Mouse (Mus musculus) lung, embryonic 14.5 days (tissue): ENCODE measurements around the gene Olfr435. TPM values are rescaled to one million over a fixed set of nuclear protein-coding genes. Genes with fewer than 3 reads are reported as not detected.

Experiments used
- ATAC-seq: fragments of 200-750 bp; cut with Nextera tagmentation; 2 replicates; pipeline ENCODE4 v1.8.0; 2017; ENCODE audit warnings: mild to moderate bottlenecking, moderate TSS enrichment, moderate library complexity; ENCODE audit not compliant: insufficient read depth
- DNase-seq: peaks from one replicate; pipeline ENCODE4 v3.0.0-alpha.2; 2015
- H3K27ac ChIP-seq: fragments of 300-500 bp; sonication (generic); 2 replicates; pipeline ENCODE4 v1.5.1; 2014; ENCODE audit warnings: low read depth, mild to moderate bottlenecking, moderate library complexity
- H3K27me3 ChIP-seq: fragments of 300-500 bp; sonication (generic); 2 replicates; pipeline ENCODE4 v1.6.1; 2014; ENCODE audit warnings: low read length, control low read depth; ENCODE audit not compliant: insufficient read depth
- H3K36me3 ChIP-seq: fragments of 300-500 bp; sonication (generic); 2 replicates; pipeline ENCODE4 v1.6.1; 2014; ENCODE audit warnings: control low read depth; ENCODE audit not compliant: insufficient read depth
- H3K4me1 ChIP-seq: fragments of 300-500 bp; sonication (generic); 2 replicates; pipeline ENCODE4 v1.6.1; 2014; ENCODE audit warnings: antibody characterized with exemption, control low read depth; ENCODE audit not compliant: insufficient read depth
- H3K4me2 ChIP-seq: fragments of 300-500 bp; sonication (generic); 2 replicates; pipeline ENCODE4 v1.6.1; 2014; ENCODE audit warnings: mild to moderate bottlenecking
- H3K4me3 ChIP-seq: fragments of 300-500 bp; sonication (generic); 2 replicates; pipeline ENCODE4 v1.5.1; 2014; ENCODE audit warnings: low read depth, low read length
- H3K9ac ChIP-seq: fragments of 300-500 bp; sonication (generic); 2 replicates; pipeline ENCODE4 v1.6.1; 2014
- H3K9me3 ChIP-seq: fragments of 300-500 bp; sonication (generic); 2 replicates; pipeline ENCODE4 v1.6.1; 2016; ENCODE audit warnings: low read depth, low read length, control low read depth
- CTCF ChIP-seq: IDR thresholded peaks from 2 replicates; pipeline ENCODE4 v1.5.1; 2016; ENCODE audit warnings: antibody characterized with exemption, low read depth
- WGBS: fragments of 180-500 bp; shearing (Covaris S2); extraction: QIAGEN DNeasy Blood & Tissue Kit; methylation state at CpG from one replicate; pipeline ENCODE4 v1.1.7; 2014; 5-methylcytosine and 5-hydroxymethylcytosine counted together
- polyA plus RNA-seq: library from polyadenylated mRNA; unstranded; fragments of >200 nt; fragmentation: Nextera tagmentation; extraction: Ambion mirVana; gene quantifications from 2 replicates; pipeline ENCODE4 v1.2.1, GENCODE M21; 2014

The Olfr435 gene
- polyA plus RNA-seq, 1 experiment from 2014 or later, result not detected

DNA sequence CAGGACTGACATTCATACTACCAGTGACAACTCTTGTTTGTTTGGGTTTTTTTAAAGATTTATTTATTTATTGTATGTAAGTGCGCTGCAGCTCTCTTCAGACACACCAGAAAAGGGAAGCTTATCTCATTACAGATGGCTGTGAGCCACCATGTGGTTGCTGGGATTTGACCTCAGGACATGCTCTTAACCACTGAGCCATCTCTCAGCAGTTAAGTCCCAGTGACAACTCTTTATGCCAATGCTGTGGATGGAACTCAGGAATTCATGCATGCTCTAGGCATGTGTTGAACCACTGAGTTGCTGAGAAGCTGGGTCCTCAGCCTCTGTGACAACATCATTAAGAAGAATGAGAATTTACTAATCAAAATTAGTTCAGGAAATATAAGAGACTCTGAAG lies 56.0 kb downstream of the Olfr435 start:
- no peak for ATAC-seq
- Histone ChIP-seq H3K4me3 (no peak overlapping the region), H3K9ac (no peak overlapping the region), H3K36me3 (no peaks in the 10 kb centered on the region), H3K4me2 (no peak overlapping the region), H3K27ac (no peak overlapping the region), H3K9me3 (no peaks in the 10 kb centered on the region), H3K27me3 (no peaks in the 10 kb centered on the region), H3K4me1 (no peaks in the 10 kb centered on the region)
- no peak for TF ChIP-seq CTCF
- 50% methylated on average over 1 of the region's 1 CpGs for WGBS
- DNase-seq, result no peak

Other genes with a start within 250 kb of the Olfr435 start
- gene Olfr444, start 248.1 kb upstream of the Olfr435 start, polyA plus RNA-seq, result not detected in 2 replicates
- gene Olfr441, start 90.8 kb upstream of the Olfr435 start, polyA plus RNA-seq, result not detected in 2 replicates
- not detected in 2 replicates for gene Olfr237-ps1, start 50.6 kb upstream of the Olfr435 start, polyA plus RNA-seq
- not detected in 2 replicates for gene Olfr437, start 33.9 kb upstream of the Olfr435 start, polyA plus RNA-seq
- not detected in 2 replicates for gene Olfr13, start 25.0 kb upstream of the Olfr435 start, polyA plus RNA-seq
- gene Olfr434, start 15.9 kb downstream of the Olfr435 start, polyA plus RNA-seq, result not detected in 2 replicates
- gene Olfr47, start 34.4 kb downstream of the Olfr435 start, polyA plus RNA-seq, result not detected in 2 replicates
- gene Arhgef5, start 68.4 kb downstream of the Olfr435 start, polyA plus RNA-seq, result 20.3 and 21.2 TPM in 2 replicates
- gene Nobox, start 112.4 kb downstream of the Olfr435 start, polyA plus RNA-seq, result 0.29 and 0.45 TPM in 2 replicates